Mouse (Mus musculus) G1E (cell line): ENCODE data around the gene Ddx27. TPM values are rescaled to one million over a fixed set of nuclear protein-coding genes. Genes with fewer than 3 reads are reported as not detected.

Experiments
- ATAC-seq: 2 replicates; pipeline ENCODE4 v1.8.0; 2016; ENCODE audit warnings: mild to moderate bottlenecking; ENCODE audit not compliant: insufficient number of reproducible peaks, poor library complexity, low FRiP score, severe bottlenecking; ENCODE audit errors: extremely low read depth
- DNase-seq: peaks from one replicate; pipeline ENCODE4 v3.0.0; 2012; ENCODE audit warnings: low spot score
- H3K27me3 ChIP-seq: 2 replicates; pipeline ENCODE4 v1.6.1; 2012; ENCODE audit warnings: mild to moderate bottlenecking, low read length, inconsistent platforms; ENCODE audit not compliant: insufficient read depth
- H3K36me3 ChIP-seq: replicated peaks from 2 replicates; pipeline ENCODE3; 2012; ENCODE audit warnings: mild to moderate bottlenecking, inconsistent platforms
- H3K4me1 ChIP-seq: 2 replicates; pipeline ENCODE4 v1.6.1; 2012; ENCODE audit warnings: low read depth, low read length, inconsistent platforms, mixed read lengths; ENCODE audit not compliant: insufficient read depth
- H3K4me3 ChIP-seq: 2 replicates; pipeline ENCODE4 v1.5.1; 2012; ENCODE audit warnings: low read depth, mild to moderate bottlenecking, inconsistent platforms, low read length, moderate library complexity, mixed read lengths
- H3K9me3 ChIP-seq: replicated peaks from 2 replicates; pipeline ENCODE4 v1.6.1; 2012; ENCODE audit warnings: inconsistent platforms
- CTCF ChIP-seq: IDR thresholded peaks from 2 replicates; pipeline ENCODE4 v1.5.1; 2012; ENCODE audit warnings: low read depth, low read length, inconsistent platforms, mixed read lengths
- GATA1 ChIP-seq: IDR thresholded peaks from 2 replicates; pipeline ENCODE4 v1.6.1; 2012; ENCODE audit warnings: borderline replicate concordance, low read length, inconsistent platforms, mixed read lengths
- GATA2 ChIP-seq: IDR thresholded peaks from 2 replicates; pipeline ENCODE4 v1.6.1; 2012; ENCODE audit warnings: low read depth, low read length, inconsistent platforms, borderline replicate concordance
- POLR2AphosphoS5 ChIP-seq: IDR thresholded peaks from 2 replicates; pipeline ENCODE4 v1.6.1; 2012; ENCODE audit warnings: low read depth, low read length, inconsistent platforms; ENCODE audit not compliant: insufficient replicate concordance
- TAL1 ChIP-seq: conservative IDR thresholded peaks from 2 replicates; pipeline ENCODE4 v1.6.1; 2012; ENCODE audit warnings: low read depth, low read length, inconsistent platforms, mixed read lengths
- polyA plus RNA-seq: library from polyadenylated mRNA; stranded (reverse); fragments of >175 nt; gene quantifications from 2 replicates; pipeline ENCODE4 v1.2.3, GENCODE M21; 2012
- total RNA-seq, 2 experiments: library from RNA; stranded (forward) in 1 of 2; stranded (reverse) in 1 of 2; fragments of 200-1000 nt in 1 of 2; fragments of >200 nt in 1 of 2; fragmentation: Nextera tagmentation in 1 of 2; gene quantifications; 2 replicates each; pipeline ENCODE4 v1.2.3; 2014 to 2017

Gene Ddx27
- total and polyA plus RNA-seq, 3 experiments: 80.6 to 137 (median 101) TPM

GRCm38 (mm10) chr2:167078931-167079495, 64.0 kb downstream of the Ddx27 start:
- no peak overlapping the region for H3K4me3 ChIP-seq
- TF ChIP-seq POLR2AphosphoS5 (no peak), GATA2 (no peak), GATA1 (no peak), CTCF (no peak), TAL1 (no peak)
- DNase-seq (no peak), ATAC-seq (no peak)
- no peaks in the 10 kb centered on the region for H3K9me3 ChIP-seq
- peaks cover 32% of the 10 kb centered on the region; the same call in 1 of the 2 replicates for H3K27me3 ChIP-seq
- no peaks in the 10 kb centered on the region for H3K36me3 ChIP-seq
- peaks cover 8% of the 10 kb centered on the region; the same call in 1 of the 2 replicates for H3K4me1 ChIP-seq

- TF ChIP-seq GATA2: no peak
- TF ChIP-seq CTCF: no peak
- TF ChIP-seq POLR2AphosphoS5: no peak
- no peak for TF ChIP-seq TAL1
- TF ChIP-seq GATA1: no peak
- no peak for DNase-seq
- no peak for ATAC-seq
- peaks cover 8% of the 10 kb centered on the region; the same call in 1 of the 2 replicates for H3K4me1 ChIP-seq
- no peak overlapping the region for H3K4me3 ChIP-seq
- no peaks in the 10 kb centered on the region for H3K9me3 ChIP-seq
- H3K36me3 ChIP-seq: no peaks in the 10 kb centered on the region
- H3K27me3 ChIP-seq: peaks cover 32% of the 10 kb centered on the region; the same call in 1 of the 2 replicates
Measured at GRCm38 (mm10) chr2:167079535-167080257, 64.7 kb downstream of the Ddx27 start.

- H3K4me3 ChIP-seq: no peak overlapping the region
- DNase-seq: no peak
- ATAC-seq: no peak
- H3K4me1 ChIP-seq: peaks cover 8% of the 10 kb centered on the region; the same call in 1 of the 2 replicates
- H3K36me3 ChIP-seq: no peaks in the 10 kb centered on the region
- peaks cover 32% of the 10 kb centered on the region; the same call in 1 of the 2 replicates for H3K27me3 ChIP-seq
- TF ChIP-seq GATA2 (no peak), POLR2AphosphoS5 (no peak), TAL1 (no peak), GATA1 (no peak), CTCF (no peak)
- no peaks in the 10 kb centered on the region for H3K9me3 ChIP-seq
Measured at GRCm38 (mm10) chr2:167080387-167080786, 65.4 kb downstream of the Ddx27 start.

- TF ChIP-seq GATA1 (no peak), CTCF (no peak), TAL1 (no peak), GATA2 (no peak), POLR2AphosphoS5 (no peak)
- Histone ChIP-seq H3K4me1 (peaks cover 8% of the 10 kb centered on the region; the same call in 1 of the 2 replicates), H3K4me3 (no peak overlapping the region), H3K36me3 (no peaks in the 10 kb centered on the region), H3K9me3 (no peaks in the 10 kb centered on the region), H3K27me3 (peaks cover 32% of the 10 kb centered on the region; the same call in 1 of the 2 replicates)
- ATAC-seq (no peak), DNase-seq (no peak)
Measured at GRCm38 (mm10) chr2:167081135-167081534, 66.1 kb downstream of the Ddx27 start.

GRCm38 (mm10) chr2:167081639-167082038, 66.6 kb downstream of the Ddx27 start:
- peaks cover 36% of the 10 kb centered on the region; the same call in 1 of the 2 replicates for H3K27me3 ChIP-seq
- no peak for DNase-seq
- H3K4me1 ChIP-seq: peaks cover 8% of the 10 kb centered on the region; the same call in 1 of the 2 replicates
- TF ChIP-seq GATA1: no peak
- no peaks in the 10 kb centered on the region for H3K9me3 ChIP-seq
- no peaks in the 10 kb centered on the region for H3K36me3 ChIP-seq
- H3K4me3 ChIP-seq: no peak overlapping the region
- ATAC-seq: no peak

Other genes starting within 250 kb of the Ddx27 start
- gene Trp53rkb, start 222.7 kb upstream of the Ddx27 start, total RNA-seq (2014; fragmentation: Nextera tagmentation): 5.0 and 6.2 TPM in 2 replicates
- 3.9 and 4.8 TPM in 2 replicates for gene Trp53rkb, start 222.7 kb upstream of the Ddx27 start, total RNA-seq (2017)
- gene Trp53rkb, start 222.7 kb upstream of the Ddx27 start, polyA plus RNA-seq: 2.9 and 4.1 TPM in 2 replicates
- 30.0 and 30.8 TPM in 2 replicates for gene Arfgef2, start 209.6 kb upstream of the Ddx27 start, total RNA-seq (2014; fragmentation: Nextera tagmentation)
- gene Arfgef2, start 209.6 kb upstream of the Ddx27 start, total RNA-seq (2017): 24.2 and 26.9 TPM in 2 replicates
- 6.0 and 7.1 TPM in 2 replicates for gene Arfgef2, start 209.6 kb upstream of the Ddx27 start, polyA plus RNA-seq
- gene Cse1l, start 109.2 kb upstream of the Ddx27 start, total RNA-seq (2014; fragmentation: Nextera tagmentation): 174 and 182 TPM in 2 replicates
- gene Cse1l, start 109.2 kb upstream of the Ddx27 start, total RNA-seq (2017): 124 and 141 TPM in 2 replicates
- gene Cse1l, start 109.2 kb upstream of the Ddx27 start, polyA plus RNA-seq: 9.9 and 18.2 TPM in 2 replicates
- 30.9 and 34.9 TPM in 2 replicates for gene Stau1, start 18.9 kb upstream of the Ddx27 start, total RNA-seq (2014; fragmentation: Nextera tagmentation)
- 16.9 and 23.4 TPM in 2 replicates for gene Stau1, start 18.9 kb upstream of the Ddx27 start, total RNA-seq (2017)
- 28.4 and 31.8 TPM in 2 replicates for gene Stau1, start 18.9 kb upstream of the Ddx27 start, polyA plus RNA-seq
- gene Znfx1, start 47.8 kb downstream of the Ddx27 start, total RNA-seq (2014; fragmentation: Nextera tagmentation): 9.6 and 21.6 TPM in 2 replicates
- 12.4 and 13.5 TPM in 2 replicates for gene Znfx1, start 47.8 kb downstream of the Ddx27 start, total RNA-seq (2017)
- gene Znfx1, start 47.8 kb downstream of the Ddx27 start, polyA plus RNA-seq: 3.0 and 4.1 TPM in 2 replicates
- not detected in 2 replicates for gene Kcnb1, start 175.0 kb downstream of the Ddx27 start, total RNA-seq (2014; fragmentation: Nextera tagmentation)
- gene Kcnb1, start 175.0 kb downstream of the Ddx27 start, total RNA-seq (2017): 0.22 TPM in 1 of 2 replicates, not detected in the other
- not detected in 2 replicates for gene Kcnb1, start 175.0 kb downstream of the Ddx27 start, polyA plus RNA-seq
- gene Ptgis, start 225.4 kb downstream of the Ddx27 start, total RNA-seq (2014; fragmentation: Nextera tagmentation): not detected in 2 replicates
- 0.06 TPM in 1 of 2 replicates, not detected in the other for gene Ptgis, start 225.4 kb downstream of the Ddx27 start, total RNA-seq (2017)
- not detected in 2 replicates for gene Ptgis, start 225.4 kb downstream of the Ddx27 start, polyA plus RNA-seq